Mouse (Mus musculus) embryonic facial prominence, embryonic 13.5 days (tissue): ENCODE measurements around the gene Tmsb4x. TPM values are rescaled to one million over a fixed set of nuclear protein-coding genes. Genes with fewer than 3 reads are reported as not detected.
A peak's percentile ranks its signal among the peaks of the same experiment; 100 is the strongest.

Experiments
- ATAC-seq: fragments of 200-750 bp; cut with Nextera tagmentation; 2 replicates; pipeline ENCODE4 v1.8.0; 2017; ENCODE audit warnings: low read depth; ENCODE audit not compliant: insufficient number of reproducible peaks, insufficient read depth, low FRiP score, low TSS enrichment
- H3K27ac ChIP-seq: fragments of 300-500 bp; sonication (generic); 2 replicates; pipeline ENCODE4 v1.5.1; 2015; ENCODE audit warnings: moderate library complexity, mild to moderate bottlenecking, inconsistent platforms
- H3K27me3 ChIP-seq: fragments of 300-500 bp; sonication (generic); 2 replicates; pipeline ENCODE4 v1.6.1; 2015; ENCODE audit warnings: mild to moderate bottlenecking, inconsistent platforms
- H3K36me3 ChIP-seq: fragments of 300-500 bp; sonication (generic); 2 replicates; pipeline ENCODE4 v1.6.1; 2015; ENCODE audit warnings: mild to moderate bottlenecking, inconsistent platforms
- H3K4me1 ChIP-seq: fragments of 300-500 bp; sonication (generic); 2 replicates; pipeline ENCODE4 v1.6.1; 2015; ENCODE audit warnings: inconsistent platforms
- H3K4me2 ChIP-seq: fragments of 300-500 bp; sonication (generic); 2 replicates; pipeline ENCODE4 v1.6.1; 2015; ENCODE audit warnings: moderate library complexity, mild to moderate bottlenecking, inconsistent platforms
- H3K4me3 ChIP-seq: fragments of 300-500 bp; sonication (generic); 2 replicates; pipeline ENCODE4 v1.5.1; 2015; ENCODE audit warnings: mild to moderate bottlenecking, inconsistent platforms
- H3K9ac ChIP-seq: fragments of 300-500 bp; sonication (generic); 2 replicates; pipeline ENCODE4 v1.6.1; 2015; ENCODE audit warnings: mild to moderate bottlenecking, inconsistent platforms
- H3K9me3 ChIP-seq: fragments of 300-500 bp; sonication (generic); 2 replicates; pipeline ENCODE4 v1.6.1; 2016; ENCODE audit warnings: inconsistent platforms
- WGBS: fragments of 180-500 bp; shearing (Covaris S2); methylation state at CpG from one replicate; pipeline ENCODE4 v1.1.7; 2015; ENCODE audit warnings: mixed read lengths; 5-methylcytosine and 5-hydroxymethylcytosine counted together
- polyA plus RNA-seq: library from polyadenylated mRNA; unstranded; fragments of >200 nt; fragmentation: Nextera tagmentation; extraction: Ambion mirVana; gene quantifications from 2 replicates; pipeline ENCODE4 v1.2.1, GENCODE M21; 2015

Gene Tmsb4x
- 2,270 and 2,389 TPM in 2 replicates for polyA plus RNA-seq

GRCm38 (mm10) chrX:167208978-167209754 is at the start of gene Tmsb4x:
Gene Tmsb4x (minus strand): TSS chrX:167209315.
- H3K36me3 ChIP-seq, result no peaks in the 10 kb centered on the region
- H3K4me3 ChIP-seq, result peak within 1 kb of the TSS; percentile 54
- H3K4me1 ChIP-seq, result no peaks in the 10 kb centered on the region
- H3K9me3 ChIP-seq, result no peaks in the 10 kb centered on the region
- 25% methylated on average over 39 of the region's 39 CpGs for WGBS
- H3K4me2 ChIP-seq, result peak within 1 kb of the TSS; percentile 56
- ATAC-seq, result peak; percentile 84
- peak within 1 kb of the TSS; percentile 76 for H3K9ac ChIP-seq
- peak within 1 kb of the TSS; percentile 82 for H3K27ac ChIP-seq
- peaks cover 48% of the 10 kb centered on the region for H3K27me3 ChIP-seq

GRCm38 (mm10) chrX:167241736-167242135 is 32.6 kb upstream of the Tmsb4x start:
- ATAC-seq, result no peak
- H3K4me2 ChIP-seq, result no peak overlapping the region
- H3K27me3 ChIP-seq, result peaks cover 29% of the 10 kb centered on the region
- no peaks in the 10 kb centered on the region for H3K36me3 ChIP-seq
- no peak overlapping the region for H3K9ac ChIP-seq
- no peak overlapping the region for H3K27ac ChIP-seq
- H3K9me3 ChIP-seq, result no peaks in the 10 kb centered on the region
- WGBS, result 90% methylated on average over 3 of the region's 3 CpGs
- no peak overlapping the region for H3K4me3 ChIP-seq
- 0 out of 2 replicates have a peak, but pooled peaks cover 4% of the 10 kb centered on the region for H3K4me1 ChIP-seq

- no peaks in the 10 kb centered on the region for H3K9me3 ChIP-seq
- 0 out of 2 replicates have a peak, but pooled peaks cover 4% of the 10 kb centered on the region for H3K4me1 ChIP-seq
- no peak overlapping the region for H3K9ac ChIP-seq
- H3K4me3 ChIP-seq, result no peak overlapping the region
- H3K27me3 ChIP-seq, result peaks cover 30% of the 10 kb centered on the region
- ATAC-seq, result peak; percentile 71; the same call in 1 of the 2 replicates
- 37% methylated on average over 9 of the region's 9 CpGs for WGBS
- no peaks in the 10 kb centered on the region for H3K36me3 ChIP-seq
- no peak overlapping the region for H3K4me2 ChIP-seq
- no peak overlapping the region for H3K27ac ChIP-seq
Observed at GRCm38 (mm10) chrX:167239293-167239921, 30.3 kb upstream of the Tmsb4x start.

GRCm38 (mm10) chrX:167233104-167233687 is 24.1 kb upstream of the Tmsb4x start:
- H3K4me3 ChIP-seq, result no peak overlapping the region
- H3K4me1 ChIP-seq, result no peaks in the 10 kb centered on the region
- H3K4me2 ChIP-seq, result no peak overlapping the region; the same call in 1 of the 2 replicates
- H3K27me3 ChIP-seq, result peaks cover 31% of the 10 kb centered on the region
- H3K36me3 ChIP-seq, result no peaks in the 10 kb centered on the region
- peak overlapping the region; percentile 64; the same call in 1 of the 2 replicates for H3K27ac ChIP-seq
- H3K9me3 ChIP-seq, result no peaks in the 10 kb centered on the region
- no peak overlapping the region for H3K9ac ChIP-seq
- 0 out of 2 replicates have a peak, but pooled peaks have one; percentile 67 for ATAC-seq
- WGBS, result 28% methylated on average over 9 of the region's 9 CpGs

GRCm38 (mm10) chrX:167231150-167231549 is 22.0 kb upstream of the Tmsb4x start:
- H3K27me3 ChIP-seq, result peaks cover 31% of the 10 kb centered on the region
- 63% methylated on average over 8 of the region's 8 CpGs for WGBS

GRCm38 (mm10) chrX:167229819-167230218 is 20.7 kb upstream of the Tmsb4x start:
- Histone ChIP-seq H3K4me1 (no peaks in the 10 kb centered on the region), H3K9me3 (no peaks in the 10 kb centered on the region), H3K4me2 (no peak overlapping the region), H3K27me3 (peaks cover 36% of the 10 kb centered on the region), H3K27ac (no peak overlapping the region), H3K4me3 (no peak overlapping the region), H3K9ac (no peak overlapping the region), H3K36me3 (no peaks in the 10 kb centered on the region)
- no peak for ATAC-seq
- 46% methylated on average over 1 of the region's 1 CpGs for WGBS

More at GRCm38 (mm10) chrX:167231150-167231549, 22.0 kb upstream of the Tmsb4x start:
- ATAC-seq, result no peak
- no peaks in the 10 kb centered on the region for H3K36me3 ChIP-seq
- H3K4me2 ChIP-seq, result no peak overlapping the region
- H3K27ac ChIP-seq, result no peak overlapping the region
- H3K9me3 ChIP-seq, result no peaks in the 10 kb centered on the region
- no peaks in the 10 kb centered on the region for H3K4me1 ChIP-seq
- H3K4me3 ChIP-seq, result no peak overlapping the region
- no peak overlapping the region for H3K9ac ChIP-seq

- H3K27ac ChIP-seq, result no peak overlapping the region
- H3K9ac ChIP-seq, result no peak overlapping the region
- 45% methylated on average over 6 of the region's 6 CpGs for WGBS
- no peaks in the 10 kb centered on the region for H3K4me1 ChIP-seq
- H3K4me2 ChIP-seq, result no peak overlapping the region
- no peaks in the 10 kb centered on the region for H3K36me3 ChIP-seq
- H3K4me3 ChIP-seq, result no peak overlapping the region
- peaks cover 30% of the 10 kb centered on the region for H3K27me3 ChIP-seq
- no peak for ATAC-seq
- H3K9me3 ChIP-seq, result no peaks in the 10 kb centered on the region
Observed at GRCm38 (mm10) chrX:167229206-167229605, 20.1 kb upstream of the Tmsb4x start.

GRCm38 (mm10) chrX:167227756-167228155 is 18.6 kb upstream of the Tmsb4x start:
- H3K9me3 ChIP-seq, result no peaks in the 10 kb centered on the region
- H3K4me2 ChIP-seq, result no peak overlapping the region
- no peak overlapping the region for H3K9ac ChIP-seq
- no peak for ATAC-seq
- WGBS, result 93% methylated on average over 6 of the region's 6 CpGs
- no peak overlapping the region for H3K4me3 ChIP-seq
- H3K27ac ChIP-seq, result no peak overlapping the region
- H3K36me3 ChIP-seq, result no peaks in the 10 kb centered on the region
- no peaks in the 10 kb centered on the region for H3K4me1 ChIP-seq
- peaks cover 21% of the 10 kb centered on the region; the same call in 1 of the 2 replicates for H3K27me3 ChIP-seq

- no peaks in the 10 kb centered on the region for H3K4me1 ChIP-seq
- H3K4me3 ChIP-seq, result no peak overlapping the region
- no peak overlapping the region for H3K9ac ChIP-seq
- no peak overlapping the region for H3K4me2 ChIP-seq
- H3K9me3 ChIP-seq, result no peaks in the 10 kb centered on the region
- no peaks in the 10 kb centered on the region for H3K36me3 ChIP-seq
- H3K27me3 ChIP-seq, result peaks cover 18% of the 10 kb centered on the region; the same call in 1 of the 2 replicates
- no peak overlapping the region for H3K27ac ChIP-seq
- 81% methylated on average over 7 of the region's 7 CpGs for WGBS
- no peak for ATAC-seq
Observed at GRCm38 (mm10) chrX:167227138-167227537, 18.0 kb upstream of the Tmsb4x start.

- H3K27me3 ChIP-seq, result peaks cover 16% of the 10 kb centered on the region; the same call in 1 of the 2 replicates
- no peaks in the 10 kb centered on the region for H3K9me3 ChIP-seq
- no peak overlapping the region for H3K4me3 ChIP-seq
- H3K4me2 ChIP-seq, result no peak overlapping the region
- no peak for ATAC-seq
- H3K9ac ChIP-seq, result no peak overlapping the region
- 89% methylated on average over 5 of the region's 5 CpGs for WGBS
- no peaks in the 10 kb centered on the region for H3K4me1 ChIP-seq
- H3K36me3 ChIP-seq, result no peaks in the 10 kb centered on the region
- H3K27ac ChIP-seq, result no peak overlapping the region
Observed at GRCm38 (mm10) chrX:167226570-167226969, 17.5 kb upstream of the Tmsb4x start.

- Histone ChIP-seq H3K27ac (no peak overlapping the region), H3K4me1 (no peaks in the 10 kb centered on the region), H3K4me3 (no peak overlapping the region), H3K36me3 (no peaks in the 10 kb centered on the region), H3K9me3 (no peaks in the 10 kb centered on the region), H3K9ac (no peak overlapping the region), H3K4me2 (peak overlapping the region; percentile 30; the same call in 1 of the 2 replicates), H3K27me3 (peaks cover 28% of the 10 kb centered on the region)
- ATAC-seq, result no peak
- WGBS, result 40% methylated on average over 8 of the region's 8 CpGs
Observed at GRCm38 (mm10) chrX:167212707-167213106, 3.6 kb upstream of the Tmsb4x start.
